Mouse (Mus musculus) C2C12 (cell line): ENCODE results near the gene Tas2r110. TPM values are rescaled to one million over a fixed set of nuclear protein-coding genes. Genes with fewer than 3 reads are reported as not detected.

Source experiments
- H3K27me3 ChIP-seq: one replicate; pipeline ENCODE4 v1.6.1; 2011; ENCODE audit not compliant: control insufficient read depth, insufficient read depth, insufficient read length
- H3K36me3 ChIP-seq: one replicate; pipeline ENCODE4 v1.6.1; 2011; ENCODE audit not compliant: control insufficient read depth, insufficient read depth
- H3K4me3 ChIP-seq: one replicate; pipeline ENCODE4 v1.5.1; 2011; ENCODE audit warnings: mild to moderate bottlenecking, control low read depth; ENCODE audit not compliant: poor library complexity, insufficient read depth, severe bottlenecking
- H3K79me2 ChIP-seq: one replicate; pipeline ENCODE4 v1.6.1; 2011; ENCODE audit not compliant: control insufficient read depth, insufficient read depth
- H3K79me3 ChIP-seq: one replicate; pipeline ENCODE4 v1.6.1; 2011; ENCODE audit warnings: low read depth, control low read depth
- H3ac ChIP-seq: one replicate; pipeline ENCODE3; 2011; ENCODE audit warnings: low read depth; ENCODE audit not compliant: control insufficient read depth, insufficient read length
- CEBPB ChIP-seq: IDR thresholded peaks from one replicate; pipeline ENCODE4 v1.6.1; 2011; ENCODE audit warnings: low read depth, mild to moderate bottlenecking, control low read depth, moderate library complexity
- CTCF ChIP-seq: IDR thresholded peaks from one replicate; pipeline ENCODE4 v1.5.1; 2011; ENCODE audit not compliant: control insufficient read depth, insufficient read depth, insufficient read length
- FOSL1 ChIP-seq: IDR thresholded peaks from one replicate; pipeline ENCODE4 v1.8.0; 2011; ENCODE audit warnings: mild to moderate bottlenecking, low read length; ENCODE audit not compliant: poor library complexity, insufficient read depth, severe bottlenecking
- MAX ChIP-seq: IDR thresholded peaks from one replicate; pipeline ENCODE4 v1.6.1; 2011; ENCODE audit warnings: mild to moderate bottlenecking, control low read depth
- MYOD1 ChIP-seq: IDR thresholded peaks from one replicate; pipeline ENCODE4 v1.6.1; 2011; ENCODE audit warnings: low read depth; ENCODE audit not compliant: control insufficient read depth, insufficient read length
- MYOG ChIP-seq: IDR thresholded peaks from one replicate; pipeline ENCODE4 v1.6.1; 2011; ENCODE audit not compliant: control insufficient read depth, insufficient read length; ENCODE audit errors: extremely low read depth
- USF1 ChIP-seq: IDR thresholded peaks from one replicate; pipeline ENCODE4 v1.6.1; 2011; ENCODE audit warnings: low read depth, mild to moderate bottlenecking, control low read depth, moderate library complexity
- long read RNA-seq, 2 experiments: library from polyadenylated mRNA; unstranded; transcript quantifications; one replicate each; pipeline ENCODE4 v2.0.0; 2019 to 2020
- polyA plus RNA-seq: library from polyadenylated mRNA; unstranded; fragments of >200 nt; fragmentation: generic; extraction: Trizol; gene quantifications from one replicate; pipeline ENCODE4 v1.2.1, GENCODE M21; 2012; ENCODE audit warnings: missing spikeins

Gene Tas2r110
- not detected for polyA plus RNA-seq
- long read RNA-seq, experiment 1 = 0 reads
- long read RNA-seq, experiment 2 = 0 reads

DNA sequence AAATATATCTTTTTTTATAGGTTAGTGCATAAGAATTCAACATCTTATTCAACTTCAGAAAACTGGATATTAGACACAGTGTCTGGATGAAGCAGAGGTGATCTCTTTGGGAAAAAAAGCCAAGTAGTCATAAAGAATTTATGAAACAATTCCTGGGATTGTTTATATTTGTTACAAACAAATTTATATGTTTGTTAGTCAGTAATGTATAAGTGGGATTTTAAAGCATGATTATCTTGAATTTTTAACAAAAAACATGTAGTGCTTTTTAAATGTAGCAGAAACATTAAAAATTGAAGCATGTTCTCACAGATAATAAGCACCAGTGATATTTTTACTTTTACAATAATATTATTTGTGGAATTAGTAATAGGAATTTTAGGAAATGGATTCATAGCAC is at the start of gene Tas2r110:
TSS of gene Tas2r110 (plus strand) at position 301 of the 400 bp plus-strand sequence.
- Histone ChIP-seq H3K27me3 (no peaks in the 10 kb centered on the region), H3K79me3 (no peaks in the 10 kb centered on the region), H3K4me3 (no peak within 1 kb of the TSS), H3K79me2 (no peaks in the 10 kb centered on the region), H3ac (no peak within 1 kb of the TSS), H3K36me3 (no peaks in the 10 kb centered on the region)
- TF ChIP-seq MYOG = no peak
- TF ChIP-seq CTCF = no peak
- no peak for TF ChIP-seq MAX
- TF ChIP-seq CEBPB = no peak
- TF ChIP-seq USF1 = no peak
- no peak for TF ChIP-seq FOSL1
- no peak for TF ChIP-seq MYOD1

DNA sequence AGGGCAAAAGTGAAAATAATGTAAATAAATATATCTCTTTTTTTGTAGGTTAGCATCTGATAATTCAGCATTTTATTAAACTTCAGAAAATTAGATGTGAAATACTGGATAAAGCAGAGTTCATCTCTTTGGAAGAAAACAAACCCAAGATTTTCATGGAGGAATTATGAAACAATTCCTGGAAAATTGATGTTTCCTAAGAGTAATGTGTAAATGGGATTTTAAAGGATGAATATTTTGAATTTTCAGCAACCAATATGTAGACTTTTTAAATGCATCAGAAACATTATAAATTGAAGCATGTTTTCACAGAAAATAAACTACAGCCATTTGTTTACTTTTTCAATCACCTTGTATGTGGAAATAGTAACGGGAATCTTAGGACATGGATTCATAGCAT is 21.0 kb upstream of the Tas2r110 start, which contains the start of gene Tas2r123:
TSS of gene Tas2r123 (plus strand) at position 301 of the 400 bp plus-strand sequence.
- no peaks in the 10 kb centered on the region for H3K36me3 ChIP-seq
- H3K79me2 ChIP-seq = no peaks in the 10 kb centered on the region
- no peaks in the 10 kb centered on the region for H3K79me3 ChIP-seq

DNA sequence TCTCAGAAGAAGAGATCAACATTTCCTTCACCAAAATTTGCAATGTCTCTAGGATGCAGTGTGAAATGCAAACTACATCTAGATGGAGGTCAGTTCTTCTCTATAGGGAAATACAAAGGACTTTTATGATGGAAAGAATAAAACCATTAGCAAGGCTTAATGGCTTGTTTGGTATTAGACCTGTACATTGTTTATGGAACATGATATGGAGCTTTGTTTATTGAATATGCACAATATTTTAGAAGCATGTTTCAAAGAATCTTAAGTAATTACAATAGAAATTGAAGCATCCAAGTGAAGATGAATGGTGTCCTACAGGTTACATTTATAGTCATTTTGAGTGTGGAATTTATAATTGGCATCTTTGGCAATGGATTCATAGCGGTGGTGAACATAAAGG is 12.7 kb upstream of the Tas2r110 start, which contains the start of gene Tas2r116:
TSS of gene Tas2r116 (plus strand) at position 301 of the 400 bp plus-strand sequence.
- TF ChIP-seq MYOG (no peak), MAX (no peak), MYOD1 (no peak), FOSL1 (no peak), CTCF (no peak), USF1 (no peak), CEBPB (no peak)
- no peaks in the 10 kb centered on the region for H3K79me3 ChIP-seq

More for the DNA sequence above, 21.0 kb upstream of the Tas2r110 start, which contains the start of gene Tas2r123:
- H3K27me3 ChIP-seq = no peaks in the 10 kb centered on the region
- H3ac ChIP-seq = no peak within 1 kb of the TSS
- no peak within 1 kb of the TSS for H3K4me3 ChIP-seq
- TF ChIP-seq MYOD1 = no peak
- no peak for TF ChIP-seq FOSL1
- no peak for TF ChIP-seq MAX
- no peak for TF ChIP-seq CTCF
- TF ChIP-seq MYOG = no peak
- no peak for TF ChIP-seq CEBPB
- TF ChIP-seq USF1 = no peak

DNA sequence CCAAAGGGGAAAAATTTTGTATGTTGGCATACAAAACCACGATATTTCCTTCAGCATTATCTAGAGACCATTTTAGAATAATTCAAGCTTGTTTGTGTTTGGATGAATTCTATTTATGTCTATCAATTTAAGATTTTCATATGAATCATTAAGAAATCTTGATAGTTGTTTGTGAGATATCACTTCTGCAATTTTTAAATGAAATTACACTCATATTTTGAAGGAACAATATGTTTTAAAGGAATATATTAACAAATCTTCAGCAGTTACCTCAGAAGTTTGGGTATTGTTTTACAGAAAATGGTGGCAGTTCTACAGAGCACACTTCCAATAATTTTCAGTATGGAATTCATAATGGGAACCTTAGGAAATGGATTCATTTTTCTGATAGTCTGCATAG is 24.9 kb downstream of the Tas2r110 start, which contains the start of gene Tas2r113:
TSS of gene Tas2r113 (plus strand) at position 301 of the 400 bp plus-strand sequence.
- no peaks in the 10 kb centered on the region for H3K79me2 ChIP-seq
- no peak within 1 kb of the TSS for H3ac ChIP-seq
- no peak within 1 kb of the TSS for H3K4me3 ChIP-seq
- no peaks in the 10 kb centered on the region for H3K36me3 ChIP-seq
- no peaks in the 10 kb centered on the region for H3K27me3 ChIP-seq
- no peak for TF ChIP-seq USF1
- TF ChIP-seq CTCF = no peak
- TF ChIP-seq MYOG = no peak
- no peak for TF ChIP-seq CEBPB
- no peak for TF ChIP-seq FOSL1
- no peak for TF ChIP-seq MAX
- TF ChIP-seq MYOD1 = no peak
- no peaks in the 10 kb centered on the region for H3K79me3 ChIP-seq

More for the DNA sequence above, 12.7 kb upstream of the Tas2r110 start, which contains the start of gene Tas2r116:
- Histone ChIP-seq H3K27me3 (no peaks in the 10 kb centered on the region), H3K79me2 (no peaks in the 10 kb centered on the region), H3K36me3 (no peaks in the 10 kb centered on the region), H3K4me3 (no peak within 1 kb of the TSS), H3ac (no peak within 1 kb of the TSS)

DNA sequence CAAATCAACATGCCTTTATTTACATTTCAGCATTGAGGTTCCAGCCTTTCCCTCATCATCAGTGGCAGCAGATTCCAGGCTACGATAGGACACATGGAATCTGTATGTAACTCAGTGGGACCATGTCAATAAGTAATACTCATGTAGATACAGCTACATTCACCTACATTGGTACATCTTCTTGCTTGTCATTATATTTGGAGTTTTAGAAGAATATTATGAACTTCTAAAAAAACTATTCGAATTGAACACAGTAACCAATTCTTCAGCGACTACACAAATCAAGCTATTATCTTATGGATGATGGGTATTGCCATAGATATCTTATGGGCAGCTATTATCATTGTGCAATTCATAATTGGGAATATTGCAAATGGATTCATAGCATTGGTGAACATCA is 41.5 kb downstream of the Tas2r110 start, which contains the start of gene Tas2r125:
TSS of gene Tas2r125 (plus strand) at position 301 of the 400 bp plus-strand sequence.
- Histone ChIP-seq H3K36me3 (no peaks in the 10 kb centered on the region), H3K79me3 (no peaks in the 10 kb centered on the region), H3K27me3 (no peaks in the 10 kb centered on the region), H3K79me2 (no peaks in the 10 kb centered on the region), H3K4me3 (no peak within 1 kb of the TSS), H3ac (no peak within 1 kb of the TSS)
- TF ChIP-seq MAX = no peak
- TF ChIP-seq CEBPB = no peak
- TF ChIP-seq USF1 = no peak

Other genes starting within 250 kb of the Tas2r110 start
- gene A630073D07Rik, start 216.5 kb upstream of the Tas2r110 start, polyA plus RNA-seq = not detected
- not detected for gene Tas2r120, start 211.1 kb upstream of the Tas2r110 start, polyA plus RNA-seq
- not detected for gene Tas2r121, start 167.0 kb upstream of the Tas2r110 start, polyA plus RNA-seq
- not detected for gene Tas2r122, start 156.1 kb upstream of the Tas2r110 start, polyA plus RNA-seq
- gene Tas2r115, start 130.0 kb upstream of the Tas2r110 start, polyA plus RNA-seq = not detected
- gene Tas2r124, start 113.3 kb upstream of the Tas2r110 start, polyA plus RNA-seq = not detected
- gene Tas2r102, start 105.9 kb upstream of the Tas2r110 start, polyA plus RNA-seq = not detected
- gene Tas2r136, start 89.8 kb upstream of the Tas2r110 start, polyA plus RNA-seq = not detected
- not detected for gene Tas2r117, start 65.2 kb upstream of the Tas2r110 start, polyA plus RNA-seq
- not detected for gene Tas2r123, start 20.9 kb upstream of the Tas2r110 start, polyA plus RNA-seq
- gene Tas2r116, start 12.6 kb upstream of the Tas2r110 start, polyA plus RNA-seq = not detected
- not detected for gene Tas2r113, start 25.0 kb downstream of the Tas2r110 start, polyA plus RNA-seq
- gene Tas2r125, start 41.6 kb downstream of the Tas2r110 start, polyA plus RNA-seq = not detected
- not detected for gene Tas2r129, start 83.1 kb downstream of the Tas2r110 start, polyA plus RNA-seq
- not detected for gene Tas2r131, start 89.9 kb downstream of the Tas2r110 start, polyA plus RNA-seq
- not detected for gene Tas2r109, start 113.0 kb downstream of the Tas2r110 start, polyA plus RNA-seq
- not detected for gene Tas2r103, start 169.1 kb downstream of the Tas2r110 start, polyA plus RNA-seq
- not detected for gene Tas2r140, start 187.8 kb downstream of the Tas2r110 start, polyA plus RNA-seq
- 13.9 TPM for gene Smim10l1, start 236.9 kb downstream of the Tas2r110 start, polyA plus RNA-seq